Mouse (Mus musculus): ENCODE results near the gene Mpzl3.

DNA sequence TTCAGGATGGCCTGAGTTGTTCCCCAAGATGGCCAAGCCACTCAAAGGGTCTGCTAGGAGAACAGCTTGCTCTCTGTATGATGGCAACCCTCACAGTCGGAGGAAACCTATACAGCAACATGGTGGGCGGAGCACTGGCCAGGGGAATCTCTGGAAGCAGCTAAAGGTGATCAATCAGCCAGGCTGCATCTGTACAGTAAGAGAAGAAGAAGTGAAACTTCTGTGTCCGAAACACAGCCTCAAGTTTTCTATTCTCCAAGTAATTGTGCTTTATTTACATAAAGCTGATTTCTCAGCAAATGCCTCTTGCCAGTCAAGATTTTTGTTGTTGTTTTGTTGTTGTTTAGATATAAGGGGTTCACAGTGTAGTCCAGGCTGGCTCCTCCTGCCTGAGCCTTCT lies 22.9 kb downstream of the Mpzl3 start:
- TF ChIP-seq CTCF (IDR thresholded peaks at IDR 0.05; ENCODE audit: low read depth) (no peak), EP300 (optimal IDR thresholded peaks at IDR 0.05) (no peak)
